Mouse (Mus musculus) heart, embryonic 15.5 days (tissue): ENCODE results near the gene Pgpep1. TPM values are rescaled to one million over a fixed set of nuclear protein-coding genes. Genes with fewer than 3 reads are reported as not detected.

Source experiments
- ATAC-seq: fragments of 200-750 bp; cut with Nextera tagmentation; replicated peaks from 2 replicates; pipeline ENCODE4 v1.8.0; 2017; ENCODE audit warnings: low read depth, moderate TSS enrichment; ENCODE audit not compliant: insufficient number of reproducible peaks, insufficient read depth, low FRiP score
- H3K27ac ChIP-seq: fragments of 300-500 bp; sonication (generic); 2 replicates; pipeline ENCODE4 v1.5.1; 2015; ENCODE audit warnings: mild to moderate bottlenecking, inconsistent platforms
- H3K27me3 ChIP-seq: fragments of 300-500 bp; sonication (generic); 2 replicates; pipeline ENCODE4 v1.6.1; 2015; ENCODE audit warnings: inconsistent platforms
- H3K36me3 ChIP-seq: fragments of 300-500 bp; sonication (generic); 2 replicates; pipeline ENCODE4 v1.6.1; 2015; ENCODE audit warnings: mild to moderate bottlenecking, inconsistent platforms
- H3K4me1 ChIP-seq: fragments of 300-500 bp; sonication (generic); replicated peaks from 2 replicates; pipeline ENCODE4 v1.6.1; 2015; ENCODE audit warnings: inconsistent platforms
- H3K4me2 ChIP-seq: fragments of 300-500 bp; sonication (generic); 2 replicates; pipeline ENCODE4 v1.6.1; 2015; ENCODE audit warnings: inconsistent platforms, mild to moderate bottlenecking, moderate library complexity
- H3K4me3 ChIP-seq: fragments of 300-500 bp; sonication (generic); 2 replicates; pipeline ENCODE4 v1.5.1; 2015; ENCODE audit warnings: mild to moderate bottlenecking, inconsistent platforms
- H3K9ac ChIP-seq: fragments of 300-500 bp; sonication (generic); 2 replicates; pipeline ENCODE4 v1.6.1; 2015; ENCODE audit warnings: mild to moderate bottlenecking, inconsistent platforms
- H3K9me3 ChIP-seq: fragments of 300-500 bp; sonication (generic); replicated peaks from 2 replicates; pipeline ENCODE4 v1.6.1; 2016; ENCODE audit warnings: inconsistent platforms
- WGBS: fragments of 180-500 bp; shearing (Covaris S2); methylation state at CpG from one replicate; pipeline ENCODE4 v1.1.7; 2015; ENCODE audit warnings: mixed read lengths; 5-methylcytosine and 5-hydroxymethylcytosine counted together
- polyA plus RNA-seq: library from polyadenylated mRNA; unstranded; fragments of >200 nt; fragmentation: Nextera tagmentation; extraction: Ambion mirVana; gene quantifications from 2 replicates; pipeline ENCODE4 v1.2.1, GENCODE M21; 2015

The Pgpep1 gene
- polyA plus RNA-seq, 1 experiment from 2014 or later, result 32.2 TPM

DNA sequence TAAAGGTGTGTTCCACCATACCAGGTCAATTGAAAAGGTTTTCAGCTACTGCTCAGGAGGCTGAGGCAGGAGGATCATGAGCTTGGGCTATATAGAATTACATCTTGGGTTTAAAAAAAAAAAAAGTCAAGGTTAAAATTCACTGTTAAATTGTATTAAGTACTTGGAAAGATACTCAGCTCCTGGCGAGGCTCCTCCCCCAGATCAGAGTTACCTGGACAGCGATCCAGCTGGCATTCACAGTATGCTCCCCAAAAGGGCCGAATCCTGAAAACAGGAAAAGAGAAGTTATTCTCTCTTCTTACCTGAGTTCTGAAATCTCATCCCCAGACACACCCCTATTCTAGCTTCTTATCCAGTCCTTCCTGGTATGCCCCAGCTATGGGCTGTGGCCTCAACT lies 3.0 kb downstream of the Pgpep1 start:
- H3K4me1 ChIP-seq, result peaks cover 27% of the 10 kb centered on the region
- no peaks in the 10 kb centered on the region for H3K9me3 ChIP-seq
- no peak overlapping the region for H3K9ac ChIP-seq
- no peak for ATAC-seq
- H3K4me3 ChIP-seq, result no peak overlapping the region
- H3K27me3 ChIP-seq, result no peaks in the 10 kb centered on the region
- no peak overlapping the region for H3K27ac ChIP-seq
- WGBS, result 89% methylated on average over 3 of the region's 3 CpGs
- peaks cover 33% of the 10 kb centered on the region for H3K36me3 ChIP-seq
- no peak overlapping the region for H3K4me2 ChIP-seq

DNA sequence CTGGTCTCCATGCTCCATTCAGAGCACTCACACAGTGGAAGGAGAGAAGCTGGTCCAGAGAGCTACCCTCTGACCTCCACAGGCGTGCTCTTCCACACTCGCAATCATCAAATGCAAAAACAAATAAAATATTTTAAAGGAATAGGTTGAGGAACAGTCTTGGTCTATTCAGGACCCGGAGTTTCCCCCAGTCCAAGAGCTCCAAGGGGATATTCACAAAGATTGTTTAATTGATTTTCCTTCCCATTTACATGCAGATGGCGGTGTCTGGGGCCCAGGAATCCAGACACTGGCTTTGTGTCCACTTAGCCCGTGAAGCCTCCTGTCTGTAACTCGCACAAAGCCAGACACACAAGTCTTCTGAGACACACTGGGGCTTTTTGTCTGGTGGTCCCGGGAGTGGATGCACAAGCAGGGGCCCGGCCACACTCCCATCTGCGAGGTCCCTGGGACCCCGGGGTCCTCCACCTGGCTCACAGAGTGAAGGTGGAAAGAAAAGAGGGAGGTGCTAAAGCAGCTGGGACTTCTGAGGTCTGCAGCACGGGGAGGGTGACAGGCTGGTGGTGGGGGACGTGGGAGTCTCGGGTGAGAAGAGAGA lies 3.9 kb downstream of the Pgpep1 start:
- no peak for ATAC-seq
- peaks cover 27% of the 10 kb centered on the region for H3K4me1 ChIP-seq
- H3K9me3 ChIP-seq, result no peaks in the 10 kb centered on the region
- H3K4me2 ChIP-seq, result no peak overlapping the region
- peaks cover 42% of the 10 kb centered on the region for H3K36me3 ChIP-seq
- H3K9ac ChIP-seq, result no peak overlapping the region
- H3K4me3 ChIP-seq, result no peak overlapping the region
- WGBS, result 81% methylated on average over 13 of the region's 13 CpGs
- no peak overlapping the region for H3K27ac ChIP-seq
- H3K27me3 ChIP-seq, result no peaks in the 10 kb centered on the region

DNA sequence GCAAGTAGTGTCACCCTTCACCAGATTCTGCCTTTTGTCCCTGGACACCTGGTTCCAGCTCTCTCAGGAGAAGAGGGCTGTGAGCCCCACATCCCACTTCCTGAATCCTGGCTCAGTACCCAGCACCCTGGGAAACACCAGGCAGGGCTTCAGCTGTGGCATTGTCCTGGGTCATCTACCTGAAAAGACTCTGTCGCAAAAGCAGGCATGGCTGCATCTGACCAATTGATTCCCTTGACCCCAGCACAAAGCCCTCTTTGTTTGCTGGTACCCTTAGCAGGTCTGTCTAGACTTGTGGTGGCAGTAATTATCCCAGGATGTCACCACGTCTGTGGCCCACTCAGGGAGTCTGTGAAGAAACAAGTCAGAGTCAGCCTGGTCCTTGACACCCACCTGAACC lies 4.7 kb downstream of the Pgpep1 start:
- no peak for ATAC-seq
- no peak overlapping the region for H3K27ac ChIP-seq
- H3K9me3 ChIP-seq, result no peaks in the 10 kb centered on the region
- H3K4me1 ChIP-seq, result peaks cover 27% of the 10 kb centered on the region
- no peak overlapping the region for H3K9ac ChIP-seq
- H3K4me2 ChIP-seq, result no peak overlapping the region
- 61% methylated on average over 2 of the region's 2 CpGs for WGBS
- H3K36me3 ChIP-seq, result peaks cover 49% of the 10 kb centered on the region
- no peaks in the 10 kb centered on the region for H3K27me3 ChIP-seq
- no peak overlapping the region for H3K4me3 ChIP-seq

DNA sequence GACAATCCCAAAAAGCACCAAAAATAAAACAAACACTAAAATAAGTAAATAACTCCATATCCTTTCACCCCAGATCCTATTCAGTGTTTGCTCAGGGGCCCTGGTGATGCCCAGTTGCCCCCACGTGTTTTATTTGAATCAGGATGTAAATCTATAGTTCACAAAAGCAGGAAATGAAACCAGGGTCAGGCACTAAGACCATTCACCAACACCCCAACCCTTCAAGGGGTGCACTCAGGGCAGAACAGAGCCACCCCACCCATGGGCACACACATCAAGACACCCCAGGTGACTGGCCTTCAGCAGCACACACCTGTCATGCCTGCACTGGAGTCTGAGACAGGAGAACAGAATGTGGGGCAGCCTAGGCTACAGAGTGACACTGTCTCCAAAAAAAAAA lies 6.1 kb downstream of the Pgpep1 start:
- Histone ChIP-seq H3K9ac (no peak overlapping the region), H3K4me3 (no peak overlapping the region), H3K4me2 (no peak overlapping the region), H3K27ac (no peak overlapping the region), H3K4me1 (peaks cover 33% of the 10 kb centered on the region), H3K36me3 (peaks cover 55% of the 10 kb centered on the region), H3K27me3 (no peaks in the 10 kb centered on the region), H3K9me3 (no peaks in the 10 kb centered on the region)
- ATAC-seq, result no peak
- WGBS, result 53% methylated on average over 1 of the region's 1 CpGs

DNA sequence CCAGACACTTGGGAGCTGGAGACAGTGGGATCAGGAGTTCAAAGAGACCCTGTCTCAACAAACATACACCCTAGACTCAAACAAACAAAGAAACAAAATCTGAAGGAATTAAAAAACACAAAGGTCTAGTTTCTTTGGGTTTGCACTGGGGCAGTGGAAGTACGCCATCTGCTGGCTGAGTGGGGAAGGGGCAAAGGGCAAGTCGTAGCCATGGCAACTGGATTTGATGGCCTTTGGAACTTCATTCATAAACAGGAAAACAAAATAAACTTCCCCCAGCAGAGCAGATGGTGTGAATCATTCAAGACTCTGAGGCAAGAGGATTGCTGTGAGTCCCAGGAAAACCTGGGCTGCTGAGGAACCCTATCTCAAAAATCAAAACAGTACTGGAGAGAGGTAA lies 7.0 kb downstream of the Pgpep1 start:
- WGBS, result 63% methylated on average over 2 of the region's 2 CpGs
- no peak overlapping the region for H3K4me2 ChIP-seq
- peaks cover 55% of the 10 kb centered on the region for H3K36me3 ChIP-seq
- no peak overlapping the region for H3K4me3 ChIP-seq
- peaks cover 33% of the 10 kb centered on the region for H3K4me1 ChIP-seq
- H3K9ac ChIP-seq, result no peak overlapping the region
- H3K9me3 ChIP-seq, result no peaks in the 10 kb centered on the region
- ATAC-seq, result no peak
- no peaks in the 10 kb centered on the region for H3K27me3 ChIP-seq
- H3K27ac ChIP-seq, result no peak overlapping the region

DNA sequence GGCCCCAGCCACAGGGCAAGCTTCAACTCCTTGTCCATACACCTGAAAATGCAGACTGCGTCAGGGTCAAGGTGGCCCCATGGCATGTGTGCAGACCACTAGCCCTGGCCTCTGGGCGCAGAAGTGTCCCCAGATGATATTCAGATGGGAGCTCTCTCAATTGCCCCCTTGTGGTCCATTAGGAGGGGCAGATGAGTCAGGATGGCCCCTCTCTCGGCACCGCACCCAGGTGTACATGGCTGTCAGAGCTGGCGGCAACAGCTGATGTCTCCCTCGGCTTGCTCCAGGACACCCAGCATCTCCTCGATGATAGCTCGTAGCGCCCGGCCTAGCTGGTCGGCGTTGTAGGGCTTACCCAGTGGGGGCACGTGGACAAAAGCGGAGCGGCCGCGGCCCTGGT lies 9.8 kb downstream of the Pgpep1 start:
- H3K27me3 ChIP-seq, result no peaks in the 10 kb centered on the region
- H3K4me1 ChIP-seq, result peaks cover 51% of the 10 kb centered on the region
- H3K4me2 ChIP-seq, result no peak overlapping the region
- H3K27ac ChIP-seq, result peak overlapping the region; percentile 89
- no peak for ATAC-seq
- WGBS, result 89% methylated on average over 17 of the region's 17 CpGs
- H3K36me3 ChIP-seq, result peaks cover 41% of the 10 kb centered on the region
- H3K9ac ChIP-seq, result no peak overlapping the region
- no peak overlapping the region for H3K4me3 ChIP-seq
- no peaks in the 10 kb centered on the region for H3K9me3 ChIP-seq

DNA sequence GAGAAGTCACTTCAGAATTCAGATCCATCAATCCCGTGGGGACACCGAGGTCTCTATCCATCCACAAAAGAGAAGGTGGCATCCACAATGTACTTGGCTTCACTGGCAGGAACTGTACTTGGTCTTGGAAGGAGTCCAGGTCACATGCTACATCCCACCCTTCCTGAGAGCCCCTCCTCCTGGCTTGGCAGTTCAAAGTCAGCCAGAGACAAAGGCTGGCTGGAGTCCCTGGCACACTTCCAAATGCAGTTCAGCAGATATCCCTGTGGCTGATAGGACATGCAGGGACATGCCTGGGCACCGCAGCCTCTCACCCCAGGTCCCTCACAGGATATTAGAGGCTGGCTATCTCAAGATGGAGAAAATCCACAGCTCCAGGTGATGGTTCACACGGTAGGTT lies 10.9 kb downstream of the Pgpep1 start:
- 15% methylated on average over 4 of the region's 4 CpGs for WGBS
- ATAC-seq, result peak; percentile 87
- H3K9ac ChIP-seq, result 0 out of 2 replicates have a peak overlapping the region, but pooled peaks have one; percentile 26
- H3K4me1 ChIP-seq, result peaks cover 53% of the 10 kb centered on the region
- peak overlapping the region; percentile 89 for H3K27ac ChIP-seq
- H3K27me3 ChIP-seq, result no peaks in the 10 kb centered on the region
- H3K4me3 ChIP-seq, result no peak overlapping the region
- no peaks in the 10 kb centered on the region for H3K9me3 ChIP-seq
- peaks cover 30% of the 10 kb centered on the region for H3K36me3 ChIP-seq
- no peak overlapping the region for H3K4me2 ChIP-seq

DNA sequence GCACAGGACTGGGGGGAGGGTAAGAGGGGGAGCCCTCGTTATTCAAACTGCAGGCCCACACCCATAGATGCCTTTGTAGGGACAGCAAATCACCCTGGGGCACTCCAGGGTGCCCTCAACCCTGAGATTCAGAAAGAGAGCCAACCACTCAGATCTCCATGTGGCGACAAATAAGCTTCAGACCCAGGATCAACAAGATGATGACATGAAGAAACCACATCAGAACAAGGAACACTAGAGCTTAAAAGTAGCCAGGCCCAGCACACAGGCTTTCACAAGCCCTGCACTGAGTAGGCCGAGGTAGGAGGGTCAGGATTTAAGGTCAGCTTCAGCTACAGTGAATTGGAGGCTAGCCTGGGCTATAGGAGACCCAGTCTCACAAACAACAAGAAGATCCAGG lies 11.3 kb downstream of the Pgpep1 start:
- WGBS, result 46% methylated on average over 3 of the region's 3 CpGs
- H3K27me3 ChIP-seq, result no peaks in the 10 kb centered on the region
- H3K9ac ChIP-seq, result peak overlapping the region; percentile 26; the same call in 1 of the 2 replicates
- H3K9me3 ChIP-seq, result no peaks in the 10 kb centered on the region
- peak overlapping the region; percentile 89 for H3K27ac ChIP-seq
- H3K4me3 ChIP-seq, result no peak overlapping the region
- peaks cover 28% of the 10 kb centered on the region for H3K36me3 ChIP-seq
- 0 out of 2 replicates have a peak, but pooled peaks have one; percentile 16 for ATAC-seq
- H3K4me1 ChIP-seq, result peaks cover 53% of the 10 kb centered on the region
- H3K4me2 ChIP-seq, result no peak overlapping the region

DNA sequence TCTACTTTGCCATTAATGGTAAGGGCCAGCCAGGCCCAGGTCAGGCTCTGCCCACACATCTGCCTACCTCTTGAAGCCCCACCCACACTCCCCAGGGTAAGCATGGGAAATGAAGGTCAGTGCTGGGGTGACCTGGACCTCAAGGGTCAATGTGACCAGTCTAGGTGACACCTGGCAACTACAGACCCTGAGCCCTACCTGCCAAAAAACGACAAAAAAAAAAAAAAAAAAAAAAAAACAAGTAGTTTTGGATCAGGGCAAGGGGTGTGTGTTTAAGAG lies 12.1 kb downstream of the Pgpep1 start:
- Histone ChIP-seq H3K4me2 (no peak overlapping the region), H3K4me3 (no peak overlapping the region), H3K27ac (peak overlapping the region; percentile 89), H3K27me3 (no peaks in the 10 kb centered on the region), H3K9me3 (no peaks in the 10 kb centered on the region), H3K9ac (no peak overlapping the region), H3K4me1 (peaks cover 53% of the 10 kb centered on the region), H3K36me3 (peaks cover 28% of the 10 kb centered on the region)
- 41% methylated on average over 1 of the region's 1 CpGs for WGBS
- no peak for ATAC-seq

DNA sequence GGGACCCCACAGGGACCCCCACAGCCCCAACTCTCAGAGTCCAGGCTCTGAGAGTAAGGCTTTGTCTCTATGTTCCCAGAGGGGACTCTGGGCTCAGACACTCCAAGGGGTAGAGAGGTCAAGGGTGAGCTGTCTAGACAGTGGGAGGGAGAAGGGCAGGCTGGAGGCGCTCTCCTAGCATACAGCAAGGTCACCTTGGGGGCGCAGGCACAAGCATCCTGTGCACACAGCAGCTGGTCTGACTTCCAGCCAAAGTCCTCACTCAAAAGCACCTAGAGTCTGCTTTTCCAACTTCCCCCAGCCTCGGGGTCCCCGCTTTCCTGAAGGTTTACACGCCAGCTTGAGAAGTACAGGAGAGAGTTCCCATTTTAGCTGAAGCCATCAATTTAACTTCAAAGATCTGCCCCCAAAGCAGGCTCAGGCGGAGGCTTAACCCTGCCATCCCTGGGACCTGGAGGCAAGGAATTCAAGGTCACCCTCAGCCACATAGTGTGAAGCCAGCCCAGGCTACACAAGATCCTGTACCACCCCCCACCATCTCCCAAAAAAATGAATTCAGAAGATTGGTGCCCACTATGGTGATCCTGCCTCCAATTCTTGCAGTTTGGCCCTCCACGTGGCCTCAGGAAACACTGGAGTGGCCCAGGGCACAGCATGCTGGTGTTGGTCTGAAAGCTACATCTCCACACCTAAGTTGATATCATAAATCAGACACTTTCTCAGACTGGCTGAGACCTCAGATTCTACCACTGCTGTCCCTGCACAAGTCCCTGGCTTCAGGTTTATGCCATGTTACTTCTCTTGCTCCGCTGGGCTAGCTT lies 12.6 kb downstream of the Pgpep1 start:
- Histone ChIP-seq H3K36me3 (peaks cover 25% of the 10 kb centered on the region), H3K9ac (no peak overlapping the region; the same call in 1 of the 2 replicates), H3K27me3 (no peaks in the 10 kb centered on the region), H3K4me3 (no peak overlapping the region), H3K4me1 (peaks cover 53% of the 10 kb centered on the region), H3K4me2 (no peak overlapping the region), H3K9me3 (no peaks in the 10 kb centered on the region), H3K27ac (peak overlapping the region; percentile 89)
- 0 out of 2 replicates have a peak, but pooled peaks have one; percentile 19 for ATAC-seq
- WGBS, result 39% methylated on average over 8 of the region's 8 CpGs

DNA sequence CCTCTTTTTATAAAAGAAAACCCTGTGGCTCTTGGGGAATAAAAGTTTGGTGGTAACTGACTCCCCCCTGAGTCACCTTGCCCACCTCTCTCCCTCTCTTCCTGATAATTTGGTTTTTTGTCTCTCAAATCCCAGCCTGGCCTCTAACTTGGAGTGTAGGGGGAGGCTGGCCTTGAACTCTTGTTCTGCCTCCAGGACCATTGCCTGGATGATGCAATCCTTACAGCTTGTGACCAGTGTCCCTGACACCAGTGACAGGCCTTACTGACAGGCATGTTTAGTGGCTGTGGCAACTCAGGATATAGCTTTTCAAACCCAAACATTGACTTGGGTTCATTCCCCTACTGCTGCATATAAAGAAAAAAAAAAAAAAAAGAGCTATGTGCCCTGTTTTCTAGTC lies 13.4 kb downstream of the Pgpep1 start:
- Histone ChIP-seq H3K4me1 (peaks cover 53% of the 10 kb centered on the region), H3K4me2 (no peak overlapping the region), H3K9me3 (no peaks in the 10 kb centered on the region), H3K4me3 (no peak overlapping the region), H3K27me3 (no peaks in the 10 kb centered on the region), H3K27ac (peak overlapping the region; percentile 89), H3K9ac (no peak overlapping the region), H3K36me3 (peaks cover 18% of the 10 kb centered on the region; the same call in 1 of the 2 replicates)
- no peak for ATAC-seq

DNA sequence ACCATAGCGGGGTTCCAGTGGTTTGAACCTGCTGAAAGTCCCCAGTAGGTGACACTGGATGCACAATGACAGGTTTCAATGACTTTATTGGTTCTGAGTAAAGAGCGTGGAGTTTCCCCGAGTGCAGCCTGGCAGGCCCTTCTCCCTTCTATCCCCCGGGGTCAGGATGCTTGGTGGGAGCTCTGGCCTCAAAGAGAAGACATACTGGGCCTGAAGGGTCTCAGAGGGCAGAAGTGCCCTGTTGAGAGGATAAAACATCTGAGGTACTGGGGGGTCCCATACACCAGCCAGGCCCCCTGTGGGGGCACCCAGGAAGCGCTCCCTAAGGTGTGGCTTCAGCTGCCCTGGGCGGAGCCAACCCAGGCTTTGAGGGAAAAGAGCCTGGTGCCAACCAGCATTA lies 13.8 kb downstream of the Pgpep1 start:
- H3K27ac ChIP-seq, result peak overlapping the region; percentile 89
- no peak overlapping the region for H3K4me3 ChIP-seq
- H3K4me2 ChIP-seq, result no peak overlapping the region
- ATAC-seq, result no peak
- H3K4me1 ChIP-seq, result peaks cover 53% of the 10 kb centered on the region
- H3K9me3 ChIP-seq, result no peaks in the 10 kb centered on the region
- no peaks in the 10 kb centered on the region for H3K27me3 ChIP-seq
- 67% methylated on average over 6 of the region's 6 CpGs for WGBS
- H3K9ac ChIP-seq, result no peak overlapping the region
- peaks cover 14% of the 10 kb centered on the region; the same call in 1 of the 2 replicates for H3K36me3 ChIP-seq
